Mouse (Mus musculus) testis, adult 2 months (tissue): Measurements from ENCODE around the gene Lrriq1.

Experiments
- CTCF ChIP-seq: fragments of 200-500 bp; IDR thresholded peaks from 2 replicates; pipeline ENCODE4 v1.5.1; 2012; ENCODE audit warnings: low read depth, mild to moderate bottlenecking, inconsistent platforms, low read length, moderate library complexity; ENCODE audit not compliant: control insufficient read depth, insufficient read depth, insufficient replicate concordance
- POLR2A ChIP-seq: fragments of 200-500 bp; IDR thresholded peaks from 2 replicates; pipeline ENCODE4 v1.6.1; 2012; ENCODE audit warnings: low read depth, mild to moderate bottlenecking, inconsistent platforms, low read length, moderate library complexity; ENCODE audit not compliant: control insufficient read depth

- TF ChIP-seq CTCF (no peak), POLR2A (0 out of 2 replicates have a peak, but pooled peaks have one; percentile 3)
Measured at GRCm38 (mm10) chr10:103027931-103028252, 208.2 kb downstream of the Lrriq1 start.
